Mouse (Mus musculus) liver, adult 2 months (tissue): ENCODE data around the gene Calm1. TPM values are rescaled to one million over a fixed set of nuclear protein-coding genes. Genes with fewer than 3 reads are reported as not detected.

Experiments used
- DNase-seq: peaks from one replicate; pipeline ENCODE4 v3.0.0-alpha.2; 2011; ENCODE audit warnings: low read depth, low spot score; ENCODE audit errors: extremely low read depth
- H3K27ac ChIP-seq: fragments of 200-500 bp; replicated peaks from 2 replicates; pipeline ENCODE4 v1.5.1; 2012; ENCODE audit warnings: low read depth, mild to moderate bottlenecking, control low read depth, inconsistent platforms, low read length; ENCODE audit not compliant: insufficient read depth
- H3K27me3 ChIP-seq: fragments of 200-500 bp; 2 replicates; pipeline ENCODE4 v1.6.1; 2012; ENCODE audit warnings: mild to moderate bottlenecking, moderate library complexity, low read length, inconsistent platforms; ENCODE audit not compliant: control insufficient read depth, insufficient read depth
- H3K36me3 ChIP-seq: fragments of 200-500 bp; 2 replicates; pipeline ENCODE4 v1.6.1; 2012; ENCODE audit warnings: low read length, inconsistent platforms; ENCODE audit not compliant: control insufficient read depth, insufficient read depth
- H3K4me1 ChIP-seq: fragments of 200-500 bp; 2 replicates; pipeline ENCODE4 v1.6.1; 2011; ENCODE audit warnings: low read length; ENCODE audit not compliant: control insufficient read depth, insufficient read depth
- H3K4me3 ChIP-seq: fragments of 200-500 bp; 2 replicates; pipeline ENCODE4 v1.5.1; 2011; ENCODE audit warnings: low read depth, mild to moderate bottlenecking, control low read depth, low read length, moderate library complexity; ENCODE audit not compliant: insufficient read depth
- H3K79me2 ChIP-seq: fragments of 200-500 bp; 2 replicates; pipeline ENCODE4 v1.6.1; 2012; ENCODE audit warnings: inconsistent platforms, mild to moderate bottlenecking, low read length, moderate library complexity; ENCODE audit not compliant: control insufficient read depth, insufficient read depth
- H3K9ac ChIP-seq: fragments of 200-500 bp; 2 replicates; pipeline ENCODE4 v1.6.1; 2012; ENCODE audit warnings: low read depth, mild to moderate bottlenecking, control low read depth, inconsistent platforms, low read length
- CTCF ChIP-seq: fragments of 200-500 bp; IDR thresholded peaks from 2 replicates; pipeline ENCODE4 v1.5.1; 2011; ENCODE audit warnings: low read depth, low read length, control low read depth
- POLR2A ChIP-seq: fragments of 200-500 bp; IDR thresholded peaks from 2 replicates; pipeline ENCODE4 v1.6.1; 2011; ENCODE audit warnings: low read length, control low read depth; ENCODE audit not compliant: insufficient read depth; ENCODE audit errors: extremely low read depth
- WGBS: fragments of 180-500 bp; shearing (Covaris S2); methylation state at CpG from one replicate; pipeline ENCODE4 v1.1.7; 2018; 5-methylcytosine and 5-hydroxymethylcytosine counted together
- polyA plus RNA-seq: library from polyadenylated mRNA; depleted of rRNA; stranded (reverse); fragments of >200 nt; gene quantifications from 2 replicates; pipeline ENCODE4 v1.2.3, GENCODE M21; 2012
- total RNA-seq: library from RNA; depleted of rRNA; stranded (reverse); fragments of >200 nt; gene quantifications from 2 replicates; pipeline ENCODE4 v1.2.3, GENCODE M21; 2014

The Calm1 gene
- total and polyA plus RNA-seq, 2 experiments: 114 to 123 TPM

- Histone ChIP-seq H3K4me3 (no peak overlapping the region), H3K27me3 (no peaks in the 10 kb centered on the region), H3K4me1 (no peaks in the 10 kb centered on the region), H3K27ac (no peak overlapping the region), H3K36me3 (no peaks in the 10 kb centered on the region), H3K79me2 (no peaks in the 10 kb centered on the region), H3K9ac (no peak overlapping the region)
- DNase-seq: no peak
- 67% methylated on average over 8 of the region's 8 CpGs for WGBS
- no peak for TF ChIP-seq CTCF
- TF ChIP-seq POLR2A: no peak
These were observed 24.3 kb downstream of the Calm1 start for GRCm38 (mm10) chr12:100223531-100223930.

GRCm38 (mm10) chr12:100225196-100225595 lies 26.0 kb downstream of the Calm1 start:
- WGBS: 64% methylated on average over 4 of the region's 4 CpGs
- no peaks in the 10 kb centered on the region for H3K36me3 ChIP-seq
- no peaks in the 10 kb centered on the region for H3K79me2 ChIP-seq
- H3K27ac ChIP-seq: no peak overlapping the region
- no peak overlapping the region for H3K4me3 ChIP-seq
- H3K4me1 ChIP-seq: no peaks in the 10 kb centered on the region
- no peaks in the 10 kb centered on the region for H3K27me3 ChIP-seq
- H3K9ac ChIP-seq: no peak overlapping the region
- no peak for DNase-seq
- TF ChIP-seq POLR2A (no peak), CTCF (no peak)

- no peaks in the 10 kb centered on the region for H3K27me3 ChIP-seq
- WGBS: 73% methylated on average over 5 of the region's 5 CpGs
- H3K4me1 ChIP-seq: no peaks in the 10 kb centered on the region
- H3K36me3 ChIP-seq: no peaks in the 10 kb centered on the region
- H3K9ac ChIP-seq: no peak overlapping the region
- H3K4me3 ChIP-seq: no peak overlapping the region
- no peak for DNase-seq
- H3K27ac ChIP-seq: no peak overlapping the region
- H3K79me2 ChIP-seq: no peaks in the 10 kb centered on the region
- TF ChIP-seq POLR2A (no peak), CTCF (no peak)
These were observed 26.8 kb downstream of the Calm1 start for GRCm38 (mm10) chr12:100226073-100226472.

GRCm38 (mm10) chr12:100226621-100227020 lies 27.4 kb downstream of the Calm1 start:
- no peak overlapping the region for H3K9ac ChIP-seq
- TF ChIP-seq CTCF (no peak), POLR2A (no peak)
- no peaks in the 10 kb centered on the region for H3K36me3 ChIP-seq
- no peak overlapping the region for H3K4me3 ChIP-seq
- no peaks in the 10 kb centered on the region for H3K4me1 ChIP-seq
- H3K27ac ChIP-seq: no peak overlapping the region
- 78% methylated on average over 8 of the region's 8 CpGs for WGBS
- DNase-seq: no peak
- no peaks in the 10 kb centered on the region for H3K27me3 ChIP-seq
- no peaks in the 10 kb centered on the region for H3K79me2 ChIP-seq

GRCm38 (mm10) chr12:100228041-100228725 lies 28.9 kb downstream of the Calm1 start:
- no peak overlapping the region for H3K9ac ChIP-seq
- no peak overlapping the region for H3K4me3 ChIP-seq
- TF ChIP-seq POLR2A (no peak), CTCF (no peak)
- H3K4me1 ChIP-seq: no peaks in the 10 kb centered on the region
- no peaks in the 10 kb centered on the region for H3K79me2 ChIP-seq
- 66% methylated on average over 11 of the region's 11 CpGs for WGBS
- no peak overlapping the region for H3K27ac ChIP-seq
- DNase-seq: no peak
- no peaks in the 10 kb centered on the region for H3K27me3 ChIP-seq
- H3K36me3 ChIP-seq: no peaks in the 10 kb centered on the region

- no peaks in the 10 kb centered on the region for H3K79me2 ChIP-seq
- no peak for DNase-seq
- H3K27me3 ChIP-seq: no peaks in the 10 kb centered on the region
- H3K27ac ChIP-seq: no peak overlapping the region
- no peak overlapping the region for H3K4me3 ChIP-seq
- H3K9ac ChIP-seq: no peak overlapping the region
- H3K36me3 ChIP-seq: no peaks in the 10 kb centered on the region
- TF ChIP-seq CTCF (no peak), POLR2A (no peak)
- WGBS: 86% methylated on average over 5 of the region's 5 CpGs
- H3K4me1 ChIP-seq: no peaks in the 10 kb centered on the region
These were observed 35.0 kb downstream of the Calm1 start for GRCm38 (mm10) chr12:100234201-100234600.
